Mouse (Mus musculus): ENCODE measurements at regions not wholly inside any gene's neighbourhood (a gene's known extent, or its start where the extent isn't known, plus 50 kb on each side); places are given as distances from the start of the nearest gene placed in this dataset.

- no peak for DNase-seq (ENCODE audit: low spot score in 2 of 2)
Measured at GRCm38 (mm10) chr1:177616335-177617239, 113.0 kb upstream of the 1700016C15Rik start.

- DNase-seq (ENCODE audit: low spot score in 2 of 2): no peak
Measured at GRCm38 (mm10) chr1:177620501-177621099, 109.0 kb upstream of the 1700016C15Rik start.

- DNase-seq (ENCODE audit: low spot score in 2 of 2): no peak
Measured at GRCm38 (mm10) chr1:177621854-177622590, 107.6 kb upstream of the 1700016C15Rik start.

- DNase-seq (ENCODE audit: low spot score in 2 of 2): no peak
Measured at GRCm38 (mm10) chr1:177623304-177623726, 106.3 kb upstream of the 1700016C15Rik start.

GRCm38 (mm10) chr1:177623735-177624134 is 105.9 kb upstream of the 1700016C15Rik start:
- no peak for DNase-seq (ENCODE audit: low spot score in 2 of 2)

- no peak for DNase-seq (ENCODE audit: low spot score in 2 of 2)
Measured at GRCm38 (mm10) chr1:177627814-177628213, 101.8 kb upstream of the 1700016C15Rik start.

GRCm38 (mm10) chr1:177633966-177634602 is 95.5 kb upstream of the 1700016C15Rik start:
- no peak for DNase-seq (ENCODE audit: low spot score in 2 of 2)

GRCm38 (mm10) chr1:177637061-177637460 is 92.6 kb upstream of the 1700016C15Rik start:
- no peak for DNase-seq (ENCODE audit: low spot score in 2 of 2)

GRCm38 (mm10) chr1:177638381-177638780 is 91.2 kb upstream of the 1700016C15Rik start:
- no peak for DNase-seq (ENCODE audit: low spot score in 2 of 2)

GRCm38 (mm10) chr1:177639931-177640846 is 89.4 kb upstream of the 1700016C15Rik start:
- DNase-seq (ENCODE audit: low spot score in 2 of 2): peak in 1 of 2 experiments; percentile 25

- DNase-seq (ENCODE audit: low spot score in 2 of 2): no peak
Measured at GRCm38 (mm10) chr1:177642712-177643467, 86.7 kb upstream of the 1700016C15Rik start.

GRCm38 (mm10) chr1:177643662-177644061 is 86.0 kb upstream of the 1700016C15Rik start:
- DNase-seq (ENCODE audit: low spot score in 2 of 2): no peak

- DNase-seq (ENCODE audit: low spot score in 2 of 2): no peak
Measured at GRCm38 (mm10) chr1:177644214-177644613, 85.4 kb upstream of the 1700016C15Rik start.

- no peak for DNase-seq (ENCODE audit: low spot score in 2 of 2)
Measured at GRCm38 (mm10) chr1:177645327-177645726, 84.3 kb upstream of the 1700016C15Rik start.

GRCm38 (mm10) chr1:177645897-177646535 is 83.6 kb upstream of the 1700016C15Rik start:
- no peak for DNase-seq (ENCODE audit: low spot score in 2 of 2)

GRCm38 (mm10) chr1:177647876-177648275 is 81.7 kb upstream of the 1700016C15Rik start:
- DNase-seq (ENCODE audit: low spot score in 2 of 2): no peak

- DNase-seq (ENCODE audit: low spot score in 2 of 2): no peak
Measured at GRCm38 (mm10) chr1:177648974-177649373, 80.6 kb upstream of the 1700016C15Rik start.

- DNase-seq (ENCODE audit: low spot score in 2 of 2): no peak
Measured at GRCm38 (mm10) chr1:177651219-177651618, 78.4 kb upstream of the 1700016C15Rik start.

GRCm38 (mm10) chr1:177663163-177663562 is 66.5 kb upstream of the 1700016C15Rik start:
- DNase-seq (ENCODE audit: low spot score in 2 of 2): no peak

All from layer of hippocampus, adult 8-10 months (tissue).